Mouse (Mus musculus): ENCODE measurements at regions not wholly inside any gene's neighbourhood (a gene's known extent, or its start where the extent isn't known, plus 50 kb on each side); places are given as distances from the start of the nearest gene placed in this dataset.

DNA sequence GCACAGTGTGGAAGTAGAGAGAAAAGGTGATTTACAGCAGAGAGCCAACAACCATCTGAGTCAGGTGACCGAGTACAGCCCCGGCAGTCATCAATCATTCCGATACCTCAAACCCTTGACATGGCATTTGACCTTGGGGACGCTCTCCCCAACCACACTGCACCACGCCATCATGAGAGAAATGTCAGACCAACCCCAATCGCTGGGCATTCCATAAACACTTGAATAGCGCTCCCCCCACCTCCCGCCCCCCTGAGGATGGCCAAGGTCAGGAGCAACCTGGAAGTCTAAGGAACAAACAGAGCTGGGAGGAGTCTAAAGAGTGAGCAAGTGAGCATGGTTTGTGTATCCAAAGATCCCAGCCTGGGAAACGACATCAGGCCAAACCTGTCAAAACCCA, 198.2 kb upstream of the Srrm4 start:
- DNase-seq (ENCODE audit: low spot score in 2 of 2): no peak

DNA sequence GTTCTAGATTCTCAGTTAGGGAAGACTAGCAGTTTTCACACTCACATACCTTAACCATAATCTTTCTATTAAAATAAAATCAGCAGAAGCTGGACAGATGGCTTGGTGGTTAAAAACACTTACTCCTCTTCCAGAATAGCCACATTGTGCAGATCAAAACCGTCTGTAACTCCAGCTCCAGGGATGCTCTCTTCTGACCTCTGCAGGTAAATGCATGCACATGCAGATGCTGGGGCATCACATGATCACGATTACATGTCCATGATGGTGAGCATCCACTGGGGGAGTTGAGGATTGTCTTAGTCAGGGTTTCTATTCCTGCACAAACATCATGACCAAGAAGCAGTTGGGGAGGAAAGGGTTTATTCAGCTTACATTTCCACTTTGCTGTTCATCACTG, 184.8 kb upstream of the Srrm4 start:
- DNase-seq (ENCODE audit: low spot score in 2 of 2): peak in 1 of 2 experiments; percentile 16

DNA sequence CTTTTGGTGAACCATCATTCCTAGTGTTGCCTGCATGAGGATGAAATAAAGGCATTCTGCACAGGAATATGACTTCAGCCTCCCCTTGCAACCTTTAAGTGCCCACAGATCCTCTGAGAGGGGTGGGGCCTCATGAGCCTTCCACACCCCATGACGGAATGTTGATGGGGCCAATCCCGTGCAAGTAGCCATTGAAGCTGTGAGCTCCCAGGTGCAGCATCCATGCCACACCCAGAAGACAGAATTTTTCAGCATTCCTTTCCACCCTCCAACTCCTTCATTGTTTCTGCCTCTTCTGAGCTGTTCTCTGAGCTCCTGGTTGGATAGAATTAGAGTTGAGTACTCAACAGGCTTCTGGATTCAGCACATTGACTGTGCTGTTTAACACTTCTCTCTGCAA, 174.6 kb upstream of the Srrm4 start:
- no peak for DNase-seq (ENCODE audit: low spot score in 2 of 2)

DNA sequence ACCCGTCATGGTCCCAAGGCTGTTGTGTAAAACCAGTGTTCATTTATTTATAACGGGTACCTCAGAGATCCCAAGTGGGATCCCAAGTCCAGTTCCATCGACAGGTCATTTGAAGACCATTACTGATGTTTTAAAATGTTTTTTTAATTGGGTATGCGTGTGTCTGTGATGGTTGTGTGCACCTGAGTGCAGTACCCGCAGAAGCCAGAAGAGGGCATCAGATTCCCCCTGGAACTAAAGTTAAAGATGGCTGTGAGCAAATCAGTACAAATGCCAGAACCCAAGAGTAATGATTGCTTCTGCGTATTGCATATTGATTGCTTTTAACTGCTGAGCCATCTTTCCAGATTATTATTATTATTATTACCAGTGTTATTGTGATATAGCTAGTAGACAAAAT, 169.7 kb upstream of the Srrm4 start:
- no peak for DNase-seq (ENCODE audit: low spot score in 2 of 2)

DNA sequence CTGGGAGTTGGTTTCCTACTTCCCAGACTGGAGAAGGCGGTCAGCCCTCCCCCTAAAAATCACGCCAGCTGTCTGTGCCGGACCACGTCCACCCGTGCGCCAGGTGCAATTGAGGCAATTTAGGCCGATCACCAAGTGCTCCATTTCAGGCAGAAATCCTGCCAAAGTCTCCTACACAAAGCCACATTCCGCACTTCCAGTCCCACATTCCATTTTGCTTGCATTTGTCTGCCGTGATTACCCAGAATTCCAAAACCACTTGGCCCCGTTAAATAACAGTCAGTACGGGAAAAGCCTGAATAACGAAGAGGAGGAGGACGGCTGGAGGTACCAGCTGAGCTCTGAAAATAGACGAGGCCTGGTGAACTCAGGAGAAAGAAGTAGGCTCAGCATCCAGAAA, 167.1 kb upstream of the Srrm4 start:
- DNase-seq (ENCODE audit: low spot score in 2 of 2): peak; percentile 7 to 65

DNA sequence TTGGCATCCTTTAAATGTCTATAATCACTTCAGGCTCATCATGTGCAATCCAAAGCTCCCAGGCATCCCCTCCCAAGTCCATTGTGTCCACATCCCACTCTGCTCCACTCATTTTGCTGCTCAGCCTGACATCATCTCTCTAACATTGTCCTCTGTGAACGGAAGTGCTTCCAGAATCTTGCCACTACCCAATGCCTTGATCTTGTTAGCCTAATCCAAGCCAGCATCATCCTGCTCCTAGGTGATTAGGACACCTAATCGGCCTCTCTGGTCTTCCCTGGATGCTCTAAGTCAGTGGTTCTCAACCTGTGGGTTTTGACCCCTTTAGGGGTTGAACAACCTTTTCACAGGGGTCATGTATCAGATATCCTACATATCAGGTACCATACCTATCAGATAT, 161.3 kb upstream of the Srrm4 start:
- DNase-seq (ENCODE audit: low spot score in 2 of 2): no peak

DNA sequence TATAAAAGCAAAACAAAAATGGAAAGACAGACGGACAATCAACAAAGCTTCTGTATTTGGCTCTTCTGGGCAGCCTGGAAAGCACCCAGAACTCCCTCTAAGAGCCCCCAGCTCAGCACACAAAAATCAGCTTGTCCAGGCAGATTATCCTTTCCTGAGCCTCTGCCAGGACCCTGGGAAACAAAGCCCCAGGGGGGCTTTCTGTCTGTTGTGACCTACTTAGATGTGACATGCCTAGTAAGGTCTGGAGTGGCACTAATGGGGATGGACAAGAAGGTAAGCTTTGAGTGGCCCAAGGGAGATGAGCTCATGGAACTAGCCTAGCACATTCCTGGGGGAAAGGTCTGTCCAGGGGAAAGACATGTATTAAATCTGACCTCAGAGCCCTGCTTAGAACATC, 160.5 kb upstream of the Srrm4 start:
- DNase-seq (ENCODE audit: low spot score in 2 of 2): no peak

DNA sequence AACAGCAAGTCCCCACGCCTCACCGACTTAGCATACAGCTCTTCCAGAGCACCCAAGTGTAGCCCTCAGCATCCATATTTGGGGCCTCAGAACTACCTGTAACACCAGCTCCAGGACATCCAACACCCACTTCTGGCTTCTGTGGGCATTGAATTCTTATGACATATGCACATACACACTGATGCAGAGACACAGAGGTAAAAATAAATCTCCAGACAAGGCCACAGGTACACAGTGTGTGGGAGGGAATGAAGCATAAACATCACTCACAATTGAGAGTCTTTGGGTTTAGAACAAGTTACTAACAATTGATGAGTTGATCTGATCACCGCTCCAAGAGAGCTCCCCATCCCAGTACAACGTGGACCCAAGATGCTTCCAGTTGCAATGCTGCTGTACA, 154.2 kb upstream of the Srrm4 start:
- DNase-seq (ENCODE audit: low spot score in 2 of 2): no peak

DNA sequence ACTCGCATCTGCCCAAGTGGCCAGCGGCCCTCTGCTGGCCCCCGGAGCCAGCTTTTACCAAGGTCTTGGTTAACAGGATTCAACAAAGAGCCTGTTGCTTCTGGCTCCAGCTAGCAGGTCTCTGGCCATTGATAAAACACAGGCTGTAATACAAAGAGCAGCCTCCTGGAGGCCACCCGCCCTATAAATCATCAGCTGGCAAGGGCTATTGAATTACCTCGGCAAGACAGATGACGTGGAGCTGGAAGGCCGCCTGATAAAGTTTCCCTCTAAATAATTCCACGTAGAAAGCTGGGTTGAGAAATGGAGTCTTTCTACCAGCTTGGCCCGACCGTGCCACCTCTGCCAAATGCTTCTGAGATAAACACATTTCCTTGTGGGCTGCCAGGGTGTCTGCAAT, 152.8 kb upstream of the Srrm4 start:
- no peak for DNase-seq (ENCODE audit: low spot score in 2 of 2)

DNA sequence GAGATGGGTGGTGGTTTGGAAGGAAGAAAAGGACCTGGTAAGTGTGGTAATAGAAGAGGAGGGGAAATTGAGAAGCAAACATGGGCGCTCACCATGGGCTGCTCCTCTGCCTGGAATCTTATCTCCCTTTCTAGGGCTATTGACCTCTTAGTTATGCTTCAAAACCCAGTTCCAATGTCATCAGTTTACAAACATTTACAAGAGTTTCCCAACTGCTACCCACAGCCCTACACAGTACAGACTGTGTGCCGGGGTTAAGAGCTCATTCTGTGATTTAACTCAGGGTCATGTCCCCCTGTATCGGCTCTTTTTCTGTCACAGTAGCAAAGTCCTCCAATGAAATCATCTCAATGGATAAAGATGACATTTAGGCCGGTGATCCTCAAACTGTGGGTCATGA, 144.0 kb upstream of the Srrm4 start:
- no peak for DNase-seq (ENCODE audit: low spot score in 2 of 2)

DNA sequence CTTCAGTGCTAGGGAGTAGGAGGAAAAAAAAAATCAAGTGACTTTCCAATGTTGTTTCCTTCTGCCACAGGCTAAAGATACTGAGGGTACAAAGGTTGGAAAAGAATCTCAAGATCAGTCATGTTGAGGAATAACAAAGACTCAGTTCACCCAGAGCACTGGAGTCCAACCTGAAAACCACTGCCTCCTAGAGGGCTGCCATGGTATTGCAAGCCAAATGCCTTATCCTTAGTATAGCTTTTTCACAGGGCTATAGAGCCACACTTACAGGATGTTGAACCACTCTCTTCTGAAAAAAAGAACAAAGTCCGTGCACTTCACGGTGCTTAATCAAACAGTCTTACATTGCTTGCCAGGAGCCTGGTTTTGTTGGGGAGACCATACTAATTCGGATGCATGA, 139.9 kb upstream of the Srrm4 start:
- no peak for DNase-seq (ENCODE audit: low spot score in 2 of 2)

DNA sequence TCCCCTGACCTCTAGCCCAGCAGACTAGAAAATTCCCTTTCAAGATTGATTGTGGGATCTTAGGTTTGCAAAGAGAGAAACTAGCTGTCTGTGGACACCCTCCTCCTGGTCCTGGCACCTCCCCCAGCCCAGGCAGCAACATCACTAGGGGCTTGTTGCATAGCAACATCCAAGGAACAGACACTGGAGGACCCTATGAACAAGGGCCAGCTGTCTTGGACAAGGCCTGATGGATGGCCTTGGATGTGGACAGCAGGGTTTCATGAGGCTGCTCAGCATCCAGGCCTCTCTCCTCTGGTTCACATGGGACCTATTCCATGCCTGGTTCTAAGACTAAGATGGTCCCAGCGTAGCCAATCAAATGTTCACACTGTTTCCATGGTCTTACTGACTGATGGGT, 127.6 kb upstream of the Srrm4 start:
- DNase-seq (ENCODE audit: low spot score in 2 of 2): no peak

DNA sequence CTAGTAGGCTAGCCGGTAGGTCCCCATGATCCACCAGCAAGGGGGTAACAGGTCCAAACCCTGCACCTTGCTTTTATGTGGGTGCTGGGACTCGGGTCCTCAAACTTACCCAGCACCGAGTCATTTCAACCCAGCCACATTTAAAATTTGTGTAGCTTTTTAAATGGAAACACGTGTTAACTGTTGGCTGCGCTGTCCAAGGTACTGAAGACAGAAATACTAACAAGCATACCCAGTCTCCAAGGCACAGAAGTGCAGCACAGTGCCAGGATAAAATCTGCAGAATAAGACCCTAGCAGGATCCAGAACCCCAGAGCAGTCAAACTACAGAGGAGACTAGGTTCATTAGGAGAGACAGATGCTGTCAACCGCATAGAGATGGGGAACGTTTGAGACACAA, 122.6 kb upstream of the Srrm4 start:
- no peak for DNase-seq (ENCODE audit: low spot score in 2 of 2)

DNA sequence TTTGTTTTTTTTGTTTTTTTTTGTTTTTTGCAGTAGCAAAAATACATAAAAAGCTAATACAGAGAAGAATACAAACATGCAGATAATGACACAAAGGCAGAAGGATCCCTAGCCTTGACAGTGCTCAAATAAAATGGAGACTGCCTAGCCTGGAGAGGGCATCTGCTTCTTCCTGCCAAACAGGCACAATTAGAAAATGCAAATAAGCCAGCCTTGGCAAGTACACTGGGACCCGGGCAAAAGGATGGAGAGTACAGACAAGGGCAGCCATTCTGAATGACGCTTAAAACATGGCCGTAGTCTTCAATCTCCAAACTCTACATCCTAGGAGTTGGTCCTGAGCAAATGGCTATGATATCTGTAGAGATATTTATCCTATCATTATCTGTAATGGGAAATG, 120.4 kb upstream of the Srrm4 start:
- DNase-seq (ENCODE audit: low spot score in 2 of 2): no peak

DNA sequence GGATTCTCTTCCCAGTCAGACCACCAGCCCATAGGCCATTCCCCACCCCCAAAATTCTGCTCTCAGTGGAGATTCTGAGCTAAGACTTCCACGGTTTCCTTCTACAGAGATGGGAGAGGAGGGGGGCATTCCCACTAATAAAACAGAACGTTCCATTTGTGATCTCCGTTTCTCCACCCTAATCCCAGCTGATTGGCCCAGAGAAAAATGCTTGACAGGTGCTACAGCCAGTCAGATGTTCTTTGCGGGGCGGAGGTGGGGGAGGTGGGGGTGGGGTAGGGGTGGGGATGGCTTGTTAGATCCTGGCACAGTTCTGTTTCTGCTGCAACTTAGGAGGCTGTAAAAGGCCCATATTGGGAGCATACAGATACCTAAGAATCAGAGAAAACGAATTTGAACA, 116.9 kb upstream of the Srrm4 start:
- DNase-seq (ENCODE audit: low spot score in 2 of 2): no peak

DNA sequence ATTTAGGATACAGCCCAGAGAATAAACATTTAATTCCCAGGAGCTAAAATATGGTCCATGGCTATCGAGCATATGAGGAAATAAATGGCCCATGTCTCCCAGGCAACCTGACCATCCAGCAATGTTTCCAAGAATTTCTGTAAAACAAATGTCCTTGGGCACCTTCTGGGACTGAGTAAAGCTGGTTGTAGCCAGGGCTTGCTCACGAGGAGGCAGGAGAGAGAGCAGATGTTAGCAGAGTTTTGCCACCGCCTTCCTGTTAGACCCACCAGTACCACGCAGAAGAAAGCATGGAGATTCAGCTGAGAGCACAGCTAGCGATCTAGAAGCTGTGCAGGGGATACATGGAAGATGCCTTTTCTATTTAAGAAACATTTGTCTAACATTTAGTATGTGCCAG, 70.8 kb upstream of the Srrm4 start:
- DNase-seq (ENCODE audit: low spot score in 2 of 2): peak in 1 of 2 experiments; percentile 11

DNA sequence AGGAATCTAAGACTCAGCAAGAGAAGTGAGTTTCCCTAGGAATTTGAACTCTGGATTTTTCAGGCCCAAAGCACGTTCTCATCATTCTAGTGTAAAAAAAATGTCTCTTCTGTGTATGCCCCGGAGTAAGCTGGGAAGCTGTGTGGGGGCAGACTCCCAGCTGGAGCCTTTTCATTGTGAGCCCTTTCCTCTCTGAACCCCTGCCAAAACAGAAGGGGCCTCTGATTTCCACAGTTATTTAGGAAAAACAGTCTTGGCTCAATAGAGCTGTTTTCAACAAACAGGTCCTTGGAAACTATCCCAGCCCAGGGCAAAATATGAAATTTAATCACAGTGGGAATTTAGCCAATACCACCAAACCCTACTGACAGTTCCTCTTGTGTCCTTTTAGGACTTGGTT, 70.2 kb upstream of the Srrm4 start:
- no peak for DNase-seq (ENCODE audit: low spot score in 2 of 2)

DNA sequence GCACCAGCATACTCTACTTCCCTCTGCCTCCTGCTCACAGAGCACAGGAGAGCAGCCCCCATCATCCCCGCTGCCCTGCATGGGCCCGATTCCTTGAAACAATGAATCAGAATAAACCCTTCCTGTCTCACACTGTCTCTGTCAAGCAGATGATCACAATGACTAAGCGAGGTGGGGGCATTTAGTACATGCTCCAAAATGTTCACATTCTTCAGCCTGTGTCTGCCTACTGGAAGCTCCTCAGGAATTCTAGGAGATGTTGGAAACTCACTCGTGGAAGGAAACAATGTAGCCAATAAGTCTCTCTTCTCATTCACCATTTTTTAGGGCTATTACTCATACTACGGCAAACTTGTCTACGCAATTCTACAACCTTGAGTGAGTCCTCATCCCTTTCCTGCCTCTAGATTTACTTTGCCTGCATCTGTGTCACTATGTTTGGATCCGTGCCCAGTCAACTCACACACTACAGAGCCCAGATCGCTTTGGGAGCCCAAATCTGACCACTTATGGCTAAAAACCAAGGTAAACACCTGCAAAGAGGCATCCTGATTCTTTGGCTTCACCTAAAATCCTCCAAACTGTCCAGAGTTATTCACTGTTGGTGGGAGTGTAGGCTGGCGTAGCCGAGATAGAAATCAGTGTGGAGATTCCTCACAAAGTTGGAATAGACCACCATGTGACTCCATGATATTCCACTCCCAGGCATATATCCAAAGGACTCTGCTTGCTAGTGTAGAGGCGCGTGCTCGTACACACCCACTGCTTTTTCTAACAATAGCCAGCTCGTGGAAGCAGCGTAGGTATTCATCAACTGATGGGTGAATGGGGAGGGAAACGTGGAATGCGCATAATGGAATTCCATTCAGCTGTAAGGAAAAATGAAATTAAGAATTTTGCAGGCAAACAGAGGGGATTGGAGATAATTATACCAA, 63.1 kb upstream of the Srrm4 start:
- DNase-seq (ENCODE audit: low spot score in 2 of 2): peak; percentile 10 to 23

Data from left cerebral cortex, adult 9 months (tissue).